Mouse (Mus musculus) MEL (cell line): ENCODE measurements around the gene Srebf1. TPM values are rescaled to one million over a fixed set of nuclear protein-coding genes. Genes with fewer than 3 reads are reported as not detected.

ENCODE experiments used
- DNase-seq: peaks from one replicate; pipeline ENCODE4 v3.0.0; 2011; ENCODE audit warnings: low read depth, low spot score
- H3K27ac ChIP-seq: 2 replicates; pipeline ENCODE4 v1.5.1; 2012; ENCODE audit warnings: low read depth, mild to moderate bottlenecking, control low read depth, low read length, moderate library complexity; ENCODE audit not compliant: control insufficient read depth
- H3K27me3 ChIP-seq, 2 experiments: fragments of 150-350 bp in 1 of 2; sonication (generic) in 1 of 2; 2 replicates each; pipeline ENCODE4 v1.6.1; 2012; ENCODE audit warnings: low read length in 2 of 2, mild to moderate bottlenecking in 2 of 2, improper control_type of control experiment in 1 of 2, moderate library complexity in 1 of 2; ENCODE audit not compliant: insufficient read depth in 2 of 2, control insufficient read depth in 1 of 2
- H3K36me3 ChIP-seq, 2 experiments: 2 replicates each; pipeline ENCODE4 v1.6.1; 2012 to 2014; ENCODE audit warnings: low read length in 2 of 2, improper control_type of control experiment in 1 of 2, inconsistent platforms in 1 of 2, mild to moderate bottlenecking in 1 of 2; ENCODE audit not compliant: insufficient read depth in 2 of 2, control insufficient read depth in 1 of 2
- H3K4me1 ChIP-seq, 2 experiments: fragments of 150-350 bp in 1 of 2; sonication (generic) in 1 of 2; 2 replicates each; pipeline ENCODE4 v1.6.1; 2012; ENCODE audit warnings: low read length in 2 of 2, improper control_type of control experiment in 1 of 2, mild to moderate bottlenecking in 1 of 2; ENCODE audit not compliant: insufficient read depth in 2 of 2, control insufficient read depth in 1 of 2
- H3K4me3 ChIP-seq, 2 experiments: fragments of 150-350 bp in 1 of 2; sonication (generic) in 1 of 2; 2 replicates each; pipeline ENCODE4 v1.5.1; 2012; ENCODE audit warnings: low read depth in 2 of 2, low read length in 2 of 2, mild to moderate bottlenecking in 2 of 2, moderate library complexity in 2 of 2, control low read depth in 1 of 2, improper control_type of control experiment in 1 of 2; ENCODE audit not compliant: control insufficient read depth in 1 of 2, insufficient read depth in 1 of 2
- H3K79me2 ChIP-seq: 2 replicates; pipeline ENCODE4 v1.6.1; 2012; ENCODE audit warnings: mild to moderate bottlenecking, low read length, moderate library complexity; ENCODE audit not compliant: control insufficient read depth, poor library complexity, insufficient read depth
- H3K9ac ChIP-seq: 2 replicates; pipeline ENCODE4 v1.6.1; 2012; ENCODE audit warnings: low read depth, mild to moderate bottlenecking, control low read depth, low read length, moderate library complexity; ENCODE audit not compliant: control insufficient read depth, poor library complexity, severe bottlenecking
- H3K9me3 ChIP-seq: fragments of 150-350 bp; sonication (generic); replicated peaks from 2 replicates; pipeline ENCODE4 v1.6.1; 2012; ENCODE audit warnings: mild to moderate bottlenecking, low read length, improper control_type of control experiment, moderate library complexity; ENCODE audit not compliant: insufficient read depth
- BHLHE40 ChIP-seq: IDR thresholded peaks from 2 replicates; pipeline ENCODE4 v1.6.1; 2012; ENCODE audit warnings: low read depth, mild to moderate bottlenecking, inconsistent platforms, low read length, improper control_type of control experiment, borderline replicate concordance
- CTCF ChIP-seq, 3 experiments: IDR thresholded peaks in 2 of 3; conservative IDR thresholded peaks in 1 of 3; 2 replicates each; pipeline ENCODE4 v1.5.1; 2011 to 2012; ENCODE audit warnings: low read length in 3 of 3, low read depth in 2 of 3, mild to moderate bottlenecking in 2 of 3, improper control_type of control experiment in 1 of 3, inconsistent platforms in 1 of 3, mixed read lengths in 1 of 3, moderate library complexity in 1 of 3; ENCODE audit not compliant: control insufficient read depth in 1 of 3, insufficient read depth in 1 of 3, poor library complexity in 1 of 3, severe bottlenecking in 1 of 3
- ETS1 ChIP-seq: IDR thresholded peaks from 2 replicates; pipeline ENCODE4 v1.6.1; 2012; ENCODE audit warnings: low read depth, mild to moderate bottlenecking, inconsistent platforms, low read length, improper control_type of control experiment, moderate library complexity
- KAT2A ChIP-seq: conservative IDR thresholded peaks from 2 replicates; pipeline ENCODE4 v1.6.1; 2012; ENCODE audit warnings: low read depth, low read length, improper control_type of control experiment, inconsistent platforms
- MAFK ChIP-seq: IDR thresholded peaks from 2 replicates; pipeline ENCODE4 v1.6.1; 2011; ENCODE audit warnings: low read depth, mild to moderate bottlenecking, low read length, improper control_type of control experiment, borderline replicate concordance
- MAZ ChIP-seq: IDR thresholded peaks from 2 replicates; pipeline ENCODE4 v1.6.1; 2012; ENCODE audit warnings: low read depth, mild to moderate bottlenecking, inconsistent platforms, low read length, improper control_type of control experiment
- POLR2A ChIP-seq, 2 experiments: IDR thresholded peaks; 2 replicates each; pipeline ENCODE4 v1.6.1; 2011 to 2012; ENCODE audit warnings: low read length in 2 of 2, mild to moderate bottlenecking in 2 of 2, control low read depth in 1 of 2, improper control_type of control experiment in 1 of 2, low read depth in 1 of 2, moderate library complexity in 1 of 2; ENCODE audit not compliant: control insufficient read depth in 1 of 2, insufficient read depth in 1 of 2, poor library complexity in 1 of 2
- POLR2AphosphoS2 ChIP-seq: IDR thresholded peaks from 2 replicates; pipeline ENCODE4 v1.6.1; 2011; ENCODE audit warnings: low read length, improper control_type of control experiment
- SIN3A ChIP-seq: IDR thresholded peaks from 2 replicates; pipeline ENCODE4 v1.6.1; 2012; ENCODE audit warnings: low read length, improper control_type of control experiment, inconsistent platforms
- SMC3 ChIP-seq: IDR thresholded peaks from 2 replicates; pipeline ENCODE4 v1.6.1; 2011; ENCODE audit warnings: low read depth, low read length, improper control_type of control experiment
- TCF12 ChIP-seq: IDR thresholded peaks from 2 replicates; pipeline ENCODE4 v1.6.1; 2014; ENCODE audit warnings: low read depth, mild to moderate bottlenecking, inconsistent platforms, low read length, improper control_type of control experiment, moderate library complexity
- USF2 ChIP-seq, 2 experiments: IDR thresholded peaks; 2 replicates each; pipeline ENCODE4 v1.6.1; 2011 to 2012; ENCODE audit warnings: improper control_type of control experiment in 2 of 2, low read length in 2 of 2, borderline replicate concordance in 1 of 2, inconsistent platforms in 1 of 2, low read depth in 1 of 2, mild to moderate bottlenecking in 1 of 2; ENCODE audit not compliant: insufficient read depth in 1 of 2
- ZC3H11A ChIP-seq: IDR thresholded peaks from 2 replicates; pipeline ENCODE4 v1.6.1; 2012; ENCODE audit warnings: low read depth, mild to moderate bottlenecking, inconsistent platforms, low read length, improper control_type of control experiment
- ZMIZ1 ChIP-seq: IDR thresholded peaks from 2 replicates; pipeline ENCODE4 v1.6.1; 2012; ENCODE audit warnings: low read depth, mild to moderate bottlenecking, inconsistent platforms, low read length, improper control_type of control experiment, moderate library complexity
- ZNF384 ChIP-seq: IDR thresholded peaks from 2 replicates; pipeline ENCODE4 v1.6.1; 2012; ENCODE audit warnings: low read depth, mild to moderate bottlenecking, inconsistent platforms, low read length, improper control_type of control experiment
- polyA plus RNA-seq, 2 experiments: library from polyadenylated mRNA; stranded (reverse) in 1 of 2; unstranded in 1 of 2; fragments of >175 nt in 1 of 2; fragments of >200 nt in 1 of 2; gene quantifications; 2 replicates each; pipeline versions ENCODE4 v1.2.1 to v1.2.4; 2012; ENCODE audit warnings: low replicate concordance in 2 of 2, low read depth in 1 of 2; ENCODE audit not compliant: insufficient read length in 2 of 2, insufficient read depth in 1 of 2, missing spikeins in 1 of 2
- total RNA-seq: library from RNA; depleted of rRNA; stranded (reverse); fragments of 300-350 nt; gene quantifications from 2 replicates; pipeline ENCODE4 v1.2.3, GENCODE M21; 2012

Srebf1 gene
- total and polyA plus RNA-seq, 3 experiments = 241 to 288 TPM; not detected in 1

DNA sequence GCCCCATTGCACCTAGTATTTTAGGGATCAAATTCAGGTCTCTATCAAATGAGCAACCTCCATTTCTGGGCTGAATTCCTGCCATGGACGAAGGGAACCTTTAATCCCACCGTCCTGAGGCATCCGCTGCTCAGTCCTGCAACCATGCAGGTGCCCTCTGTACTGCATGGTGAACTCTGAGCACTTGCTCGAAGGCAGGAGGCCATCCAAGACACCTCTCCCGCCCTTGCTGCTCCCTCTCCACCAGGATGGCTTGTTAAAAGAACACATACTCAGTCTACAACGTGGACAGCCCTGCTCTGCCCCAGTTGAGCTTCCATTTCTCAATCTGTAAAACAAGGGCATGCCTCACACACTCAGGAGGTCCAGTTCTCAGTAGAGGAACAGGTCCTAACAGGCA is 14.2 kb downstream of the Srebf1 start:
- peaks cover 20 to 24% of the 10 kb centered on the region in 2 experiments for H3K36me3 ChIP-seq
- peaks cover 10 to 30% of the 10 kb centered on the region in 2 experiments for H3K4me1 ChIP-seq

DNA sequence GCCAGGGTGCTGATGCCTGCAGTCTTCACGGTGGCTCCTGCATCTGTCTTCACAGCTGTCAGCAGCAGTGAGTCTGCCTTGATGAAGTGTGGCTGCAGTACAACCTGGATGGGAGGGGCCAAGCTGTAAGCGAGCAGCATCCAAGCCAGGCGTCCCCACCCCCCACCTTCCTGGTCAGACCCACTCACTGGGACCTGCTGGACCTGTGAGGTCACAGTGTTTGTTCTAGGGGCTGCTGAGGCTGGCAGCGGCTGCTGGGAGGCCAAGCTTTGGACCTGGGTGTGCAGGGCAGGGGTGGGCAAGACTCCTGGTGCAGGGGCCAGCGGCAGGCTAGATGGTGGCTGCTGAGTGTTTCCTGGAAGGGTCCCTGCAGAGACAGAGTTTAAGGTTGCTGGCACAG is 16.2 kb downstream of the Srebf1 start:
- DNase-seq = no peak
- peaks cover 42% of the 10 kb centered on the region for H3K79me2 ChIP-seq
- no peak for TF ChIP-seq MAZ
- TF ChIP-seq POLR2AphosphoS2 = 0 out of 2 replicates have a peak, but pooled peaks have one; percentile 8
- TF ChIP-seq KAT2A = no peak
- no peak for TF ChIP-seq MAFK
- no peak for TF ChIP-seq ZNF384
- TF ChIP-seq, all 39 proteins: peak for 1
- H3K4me1 ChIP-seq = peaks cover 10 to 25% of the 10 kb centered on the region in 2 experiments
- no peaks in the 10 kb centered on the region for H3K9me3 ChIP-seq
- H3K9ac ChIP-seq = no peak overlapping the region
- no peak overlapping the region for H3K4me3 ChIP-seq
- H3K27me3 ChIP-seq = no peaks in the 10 kb centered on the region
- H3K27ac ChIP-seq = no peak overlapping the region
- H3K36me3 ChIP-seq = peaks cover 17 to 30% of the 10 kb centered on the region in 2 experiments

More for the DNA sequence above, 14.2 kb downstream of the Srebf1 start:
- no peak for DNase-seq
- no peak overlapping the region for H3K27ac ChIP-seq
- TF ChIP-seq TCF12 (no peak), USF2 (IDR thresholded peaks at IDR 0.05; ENCODE audit: borderline replicate concordance in 1 of 2, insufficient read depth in 1 of 2, low read depth in 1 of 2, low read length in 2 of 2) (no peak), ZMIZ1 (no peak; the same call in 1 of the 2 replicates), ETS1 (no peak), MAZ (no peak), BHLHE40 (no peak), MAFK (no peak), KAT2A (no peak), SMC3 (no peak), SIN3A (no peak), CTCF (IDR thresholded peaks at IDR 0.05 in 2 of 3, conservative IDR thresholded peaks at IDR 0.05 in 1 of 3; ENCODE audit: control insufficient read depth in 1 of 3, insufficient read depth in 1 of 3, low read depth in 2 of 3, low read length in 3 of 3, poor library complexity in 1 of 3, severe bottlenecking in 1 of 3) (no peak)
- TF ChIP-seq, all 39 proteins: peak for 0
- peaks cover 59% of the 10 kb centered on the region for H3K79me2 ChIP-seq
- peak overlapping the region; percentile 79 for H3K9ac ChIP-seq
- peak overlapping the region; percentile 60 to 70; a peak in 3 of 4 replicates for H3K4me3 ChIP-seq
- H3K27me3 ChIP-seq = no peaks in the 10 kb centered on the region
- no peaks in the 10 kb centered on the region for H3K9me3 ChIP-seq

DNA sequence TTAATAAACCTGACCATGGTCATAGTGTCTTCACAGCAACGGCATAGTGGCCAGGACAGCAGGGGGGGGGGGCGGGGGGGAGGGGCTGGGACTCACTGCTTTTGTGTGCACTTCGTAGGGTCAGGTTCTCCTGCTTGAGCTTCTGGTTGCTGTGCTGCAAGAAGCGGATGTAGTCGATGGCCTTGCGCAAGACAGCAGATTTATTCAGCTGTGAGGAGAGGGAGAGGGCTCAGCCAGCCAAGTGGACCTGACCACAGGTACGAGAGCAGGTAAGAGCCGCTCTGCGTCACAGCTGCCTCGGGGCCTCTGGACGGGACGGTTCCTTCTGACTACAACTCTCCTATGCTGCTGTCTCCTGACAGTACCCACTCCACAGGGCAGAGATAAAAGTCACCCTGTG is 17.4 kb downstream of the Srebf1 start:
- no peak overlapping the region for H3K27ac ChIP-seq
- no peak overlapping the region for H3K4me3 ChIP-seq
- no peaks in the 10 kb centered on the region for H3K27me3 ChIP-seq

More for the DNA sequence above, 17.4 kb downstream of the Srebf1 start:
- Histone ChIP-seq H3K36me3 (peaks cover 11 to 33% of the 10 kb centered on the region in 2 experiments), H3K9ac (no peak overlapping the region), H3K4me1 (peaks cover 4 to 18% of the 10 kb centered on the region in 2 experiments; a peak in 3 of 4 replicates), H3K9me3 (no peaks in the 10 kb centered on the region)
- DNase-seq = no peak
- TF ChIP-seq POLR2A (IDR thresholded peaks at IDR 0.05; ENCODE audit: control insufficient read depth in 1 of 2, insufficient read depth in 1 of 2, low read depth in 1 of 2, low read length in 2 of 2, poor library complexity in 1 of 2) (peak in 1 of 2 experiments; percentile 10; a peak in 1 of 4 replicates), ZC3H11A (no peak)
- TF ChIP-seq, all 39 proteins: peak for 1
- H3K79me2 ChIP-seq = peaks cover 33% of the 10 kb centered on the region
